Mouse (Mus musculus): ENCODE data around the gene Bach2. TPM values are rescaled to one million over a fixed set of nuclear protein-coding genes. Genes with fewer than 3 reads are reported as not detected.

The Bach2 gene
- polyA plus RNA-seq, 1 experiment from 2014 or later = 16.4 TPM

GRCm38 (mm10) chr4:32249748-32250332 is 11.2 kb downstream of the Bach2 start:
- H3K4me3 ChIP-seq (ENCODE audit: low read depth, low read length) = no peak overlapping the region
- H3K27me3 ChIP-seq (ENCODE audit: control insufficient read depth, insufficient read depth, low read length) = no peaks in the 10 kb centered on the region
- peak overlapping the region; percentile 20; the same call in 1 of the 2 replicates for H3K4me2 ChIP-seq (ENCODE audit: low read depth, severe bottlenecking)
- peaks cover 31% of the 10 kb centered on the region for H3K4me1 ChIP-seq (ENCODE audit: control insufficient read depth, insufficient read depth, low read length)
- ATAC-seq (ENCODE audit: insufficient number of reproducible peaks, low FRiP score, low TSS enrichment, low read depth) (peak; percentile 52; the same call in 1 of the 2 replicates), DNase-seq (ENCODE audit: low spot score) (no peak)
- 64% methylated on average over 15 of the region's 15 CpGs for WGBS
- no peaks in the 10 kb centered on the region for H3K36me3 ChIP-seq (ENCODE audit: control insufficient read depth, insufficient read depth, low read length)
- H3K9ac ChIP-seq (ENCODE audit: low read length) = no peak overlapping the region; the same call in 1 of the 2 replicates
- H3K27ac ChIP-seq (replicated peaks; ENCODE audit: low read depth, low read length) = peak overlapping the region; percentile 70; the same call in 1 of the 2 replicates
- H3K9me3 ChIP-seq (ENCODE audit: control insufficient read depth, low read length) = no peaks in the 10 kb centered on the region

DNA sequence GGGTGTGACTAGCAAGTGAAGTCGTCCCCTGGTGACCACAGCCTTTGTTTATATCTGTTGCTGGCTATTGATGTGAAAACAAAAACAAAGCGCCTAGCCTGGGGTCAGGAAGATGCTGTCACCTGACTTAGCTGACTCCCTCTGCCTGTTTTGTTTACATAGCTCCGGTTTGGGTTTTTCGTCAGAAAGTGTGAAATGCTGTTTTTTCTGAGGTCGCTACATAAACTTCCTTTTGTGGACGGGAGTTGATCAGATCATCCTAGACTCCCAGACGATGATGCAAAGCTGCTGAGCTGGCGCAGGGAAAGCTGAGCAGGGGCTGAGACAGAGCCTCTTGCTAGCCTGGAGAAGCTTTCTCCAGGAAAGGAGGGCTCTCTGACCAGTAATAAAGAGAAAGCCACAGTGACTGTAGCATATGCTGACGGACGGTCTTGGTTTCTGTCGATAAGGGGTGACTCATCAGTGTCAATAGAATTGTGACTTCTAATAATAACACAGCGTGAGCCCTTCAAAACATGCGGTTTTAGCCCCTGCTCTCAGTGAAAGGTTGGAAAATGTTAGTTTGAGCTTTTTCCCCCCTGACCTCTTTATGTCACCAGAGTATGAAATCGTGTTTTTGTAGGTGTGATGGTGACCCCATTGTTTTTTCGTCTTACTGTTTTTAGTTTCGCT is 11.9 kb downstream of the Bach2 start:
- H3K27ac ChIP-seq (replicated peaks; ENCODE audit: low read depth, low read length) = peak overlapping the region; percentile 70; the same call in 1 of the 2 replicates
- DNase-seq (ENCODE audit: low spot score) = no peak
- no peak overlapping the region for H3K4me3 ChIP-seq (ENCODE audit: low read depth, low read length)
- no peaks in the 10 kb centered on the region for H3K36me3 ChIP-seq (ENCODE audit: control insufficient read depth, insufficient read depth, low read length)
- no peaks in the 10 kb centered on the region for H3K27me3 ChIP-seq (ENCODE audit: control insufficient read depth, insufficient read depth, low read length)
- no peaks in the 10 kb centered on the region for H3K9me3 ChIP-seq (ENCODE audit: control insufficient read depth, low read length)
- peak overlapping the region; percentile 27 for H3K9ac ChIP-seq (ENCODE audit: low read length)
- peaks cover 29% of the 10 kb centered on the region for H3K4me1 ChIP-seq (ENCODE audit: control insufficient read depth, insufficient read depth, low read length)
- ATAC-seq (ENCODE audit: insufficient number of reproducible peaks, low FRiP score, low TSS enrichment, low read depth) = no peak
- WGBS = 25% methylated on average over 16 of the region's 16 CpGs
- peak overlapping the region; percentile 20; the same call in 1 of the 2 replicates for H3K4me2 ChIP-seq (ENCODE audit: low read depth, severe bottlenecking)

DNA sequence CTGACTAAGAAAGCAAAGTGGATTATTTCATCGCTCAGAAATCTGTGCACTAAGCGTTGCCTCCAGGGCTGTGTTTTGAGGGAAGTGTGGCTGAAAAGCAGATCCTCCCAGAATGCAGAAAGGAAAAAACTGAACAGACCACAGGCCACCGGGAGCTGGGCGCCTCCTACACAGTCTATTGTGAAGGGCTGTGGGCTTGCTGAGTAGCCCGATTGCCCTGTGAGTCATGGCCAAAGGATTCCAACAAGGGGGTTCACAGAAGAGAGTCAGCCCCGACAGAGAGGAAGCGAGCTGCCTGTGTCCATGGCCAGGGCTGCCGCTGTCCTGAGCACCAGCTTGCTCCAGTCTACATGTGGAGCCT is 12.4 kb downstream of the Bach2 start:
- Histone ChIP-seq H3K27ac (replicated peaks; ENCODE audit: low read depth, low read length) (peak overlapping the region; percentile 70), H3K4me3 (ENCODE audit: low read depth, low read length) (no peak overlapping the region), H3K4me2 (ENCODE audit: low read depth, severe bottlenecking) (no peak overlapping the region), H3K9ac (ENCODE audit: low read length) (peak overlapping the region; percentile 43), H3K27me3 (ENCODE audit: control insufficient read depth, insufficient read depth, low read length) (no peaks in the 10 kb centered on the region), H3K36me3 (ENCODE audit: control insufficient read depth, insufficient read depth, low read length) (no peaks in the 10 kb centered on the region), H3K4me1 (ENCODE audit: control insufficient read depth, insufficient read depth, low read length) (peaks cover 29% of the 10 kb centered on the region), H3K9me3 (ENCODE audit: control insufficient read depth, low read length) (no peaks in the 10 kb centered on the region)
- WGBS = 33% methylated on average over 8 of the region's 8 CpGs
- DNase-seq (ENCODE audit: low spot score) (no peak), ATAC-seq (ENCODE audit: insufficient number of reproducible peaks, low FRiP score, low TSS enrichment, low read depth) (no peak)

- DNase-seq (ENCODE audit: low spot score) = no peak
- no peak overlapping the region for H3K27ac ChIP-seq (replicated peaks; ENCODE audit: low read depth, low read length)
- no peak overlapping the region for H3K4me3 ChIP-seq (ENCODE audit: low read depth, low read length)
- no peak overlapping the region for H3K9ac ChIP-seq (ENCODE audit: low read length)
- no peaks in the 10 kb centered on the region for H3K9me3 ChIP-seq (ENCODE audit: control insufficient read depth, low read length)
- H3K27me3 ChIP-seq (ENCODE audit: control insufficient read depth, insufficient read depth, low read length) = no peaks in the 10 kb centered on the region
- WGBS = 76% methylated on average over 15 of the region's 15 CpGs
- ATAC-seq (ENCODE audit: insufficient number of reproducible peaks, low FRiP score, low TSS enrichment, low read depth) = no peak
- no peak overlapping the region for H3K4me2 ChIP-seq (ENCODE audit: low read depth, severe bottlenecking)
- H3K36me3 ChIP-seq (ENCODE audit: control insufficient read depth, insufficient read depth, low read length) = no peaks in the 10 kb centered on the region
- H3K4me1 ChIP-seq (ENCODE audit: control insufficient read depth, insufficient read depth, low read length) = peaks cover 29% of the 10 kb centered on the region
Measured at GRCm38 (mm10) chr4:32251946-32252672, 13.5 kb downstream of the Bach2 start.

- Histone ChIP-seq H3K27me3 (ENCODE audit: control insufficient read depth, insufficient read depth, low read length) (no peaks in the 10 kb centered on the region), H3K4me3 (ENCODE audit: low read depth, low read length) (no peak overlapping the region), H3K36me3 (ENCODE audit: control insufficient read depth, insufficient read depth, low read length) (no peaks in the 10 kb centered on the region), H3K4me2 (ENCODE audit: low read depth, severe bottlenecking) (no peak overlapping the region), H3K27ac (replicated peaks; ENCODE audit: low read depth, low read length) (no peak overlapping the region), H3K4me1 (ENCODE audit: control insufficient read depth, insufficient read depth, low read length) (no peaks in the 10 kb centered on the region), H3K9me3 (ENCODE audit: control insufficient read depth, low read length) (no peaks in the 10 kb centered on the region), H3K9ac (ENCODE audit: low read length) (no peak overlapping the region)
- DNase-seq (ENCODE audit: low spot score) (no peak), ATAC-seq (ENCODE audit: insufficient number of reproducible peaks, low FRiP score, low TSS enrichment, low read depth) (no peak)
- 67% methylated on average over 12 of the region's 12 CpGs for WGBS
Measured at GRCm38 (mm10) chr4:32257686-32258085, 19.1 kb downstream of the Bach2 start.

DNA sequence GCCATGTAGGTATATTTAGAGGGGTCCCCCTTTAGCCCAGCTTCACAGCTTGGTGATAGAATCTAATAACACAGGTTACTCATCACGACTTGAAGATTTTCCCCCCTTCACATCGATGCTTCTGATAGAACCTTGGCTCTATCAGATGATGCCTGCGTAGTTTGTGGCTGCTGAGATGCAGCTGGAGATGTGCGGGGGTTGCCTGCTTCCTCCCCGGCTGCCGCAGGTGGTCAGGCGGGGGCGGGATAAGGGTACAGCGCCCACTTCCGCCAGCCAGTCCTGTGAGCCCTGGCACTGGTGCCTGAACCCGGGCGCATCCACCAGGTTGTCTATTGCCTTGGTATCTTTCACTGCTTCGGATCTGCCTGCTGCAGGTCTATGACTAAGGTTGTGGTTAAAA is 19.5 kb downstream of the Bach2 start:
- H3K27ac ChIP-seq (replicated peaks; ENCODE audit: low read depth, low read length) = no peak overlapping the region
- ATAC-seq (ENCODE audit: insufficient number of reproducible peaks, low FRiP score, low TSS enrichment, low read depth) = no peak

GRCm38 (mm10) chr4:32258596-32258995 is 20.0 kb downstream of the Bach2 start:
- Histone ChIP-seq H3K9me3 (ENCODE audit: control insufficient read depth, low read length) (no peaks in the 10 kb centered on the region), H3K27ac (replicated peaks; ENCODE audit: low read depth, low read length) (no peak overlapping the region), H3K27me3 (ENCODE audit: control insufficient read depth, insufficient read depth, low read length) (no peaks in the 10 kb centered on the region), H3K4me3 (ENCODE audit: low read depth, low read length) (no peak overlapping the region), H3K4me2 (ENCODE audit: low read depth, severe bottlenecking) (no peak overlapping the region), H3K4me1 (ENCODE audit: control insufficient read depth, insufficient read depth, low read length) (peaks cover under 1% of the 10 kb centered on the region; the same call in 1 of the 2 replicates), H3K36me3 (ENCODE audit: control insufficient read depth, insufficient read depth, low read length) (no peaks in the 10 kb centered on the region), H3K9ac (ENCODE audit: low read length) (no peak overlapping the region)
- WGBS = 95% methylated on average over 7 of the region's 7 CpGs
- ATAC-seq (ENCODE audit: insufficient number of reproducible peaks, low FRiP score, low TSS enrichment, low read depth) (no peak), DNase-seq (ENCODE audit: low spot score) (no peak)

More for the DNA sequence above, 19.5 kb downstream of the Bach2 start:
- no peak overlapping the region for H3K4me2 ChIP-seq (ENCODE audit: low read depth, severe bottlenecking)
- WGBS = 84% methylated on average over 13 of the region's 13 CpGs
- H3K36me3 ChIP-seq (ENCODE audit: control insufficient read depth, insufficient read depth, low read length) = no peaks in the 10 kb centered on the region
- no peaks in the 10 kb centered on the region for H3K27me3 ChIP-seq (ENCODE audit: control insufficient read depth, insufficient read depth, low read length)
- no peak overlapping the region for H3K4me3 ChIP-seq (ENCODE audit: low read depth, low read length)
- no peaks in the 10 kb centered on the region for H3K4me1 ChIP-seq (ENCODE audit: control insufficient read depth, insufficient read depth, low read length)
- H3K9me3 ChIP-seq (ENCODE audit: control insufficient read depth, low read length) = no peaks in the 10 kb centered on the region
- H3K9ac ChIP-seq (ENCODE audit: low read length) = no peak overlapping the region
- no peak for DNase-seq (ENCODE audit: low spot score)

GRCm38 (mm10) chr4:32260909-32261308 is 22.3 kb downstream of the Bach2 start:
- no peak for DNase-seq (ENCODE audit: low spot score)
- Histone ChIP-seq H3K9ac (ENCODE audit: low read length) (no peak overlapping the region), H3K4me3 (ENCODE audit: low read depth, low read length) (no peak overlapping the region), H3K9me3 (ENCODE audit: control insufficient read depth, low read length) (no peaks in the 10 kb centered on the region), H3K27ac (replicated peaks; ENCODE audit: low read depth, low read length) (no peak overlapping the region), H3K36me3 (ENCODE audit: control insufficient read depth, insufficient read depth, low read length) (no peaks in the 10 kb centered on the region), H3K4me1 (ENCODE audit: control insufficient read depth, insufficient read depth, low read length) (peaks cover 22% of the 10 kb centered on the region), H3K27me3 (ENCODE audit: control insufficient read depth, insufficient read depth, low read length) (no peaks in the 10 kb centered on the region), H3K4me2 (ENCODE audit: low read depth, severe bottlenecking) (no peak overlapping the region)
- 66% methylated on average over 4 of the region's 4 CpGs for WGBS
- ATAC-seq (ENCODE audit: insufficient number of reproducible peaks, low FRiP score, low TSS enrichment, low read depth) = no peak
